Mouse (Mus musculus) embryonic facial prominence, embryonic 14.5 days (tissue): ENCODE measurements at regions not wholly inside any gene's neighbourhood (a gene's known extent, or its start where the extent isn't known, plus 50 kb on each side); places are given as distances from the start of the nearest gene placed in this dataset.

Source experiments
- ATAC-seq: fragments of 200-750 bp; cut with Nextera tagmentation; 2 replicates; pipeline ENCODE4 v1.8.0; 2017; ENCODE audit warnings: low read depth, moderate number of reproducible peaks, moderate TSS enrichment
- DNase-seq: peaks from one replicate; pipeline ENCODE4 v3.0.0-alpha.2; 2015; ENCODE audit warnings: low spot score
- H3K27ac ChIP-seq: fragments of 300-500 bp; sonication (generic); replicated peaks from 2 replicates; pipeline ENCODE4 v1.5.1; 2014; ENCODE audit warnings: low read depth, mild to moderate bottlenecking, low read length, moderate library complexity
- H3K27me3 ChIP-seq: fragments of 300-500 bp; sonication (generic); replicated peaks from 2 replicates; pipeline ENCODE4 v1.6.1; 2014; ENCODE audit warnings: low read length; ENCODE audit not compliant: control insufficient read depth, insufficient read depth
- H3K36me3 ChIP-seq: fragments of 300-500 bp; sonication (generic); 2 replicates; pipeline ENCODE4 v1.6.1; 2014; ENCODE audit warnings: low read length, mixed read lengths; ENCODE audit not compliant: control insufficient read depth, insufficient read depth
- H3K4me1 ChIP-seq: fragments of 300-500 bp; sonication (generic); 2 replicates; pipeline ENCODE4 v1.6.1; 2014; ENCODE audit warnings: antibody characterized with exemption, low read length; ENCODE audit not compliant: control insufficient read depth, insufficient read depth
- H3K4me2 ChIP-seq: fragments of 300-500 bp; sonication (generic); 2 replicates; pipeline ENCODE4 v1.6.1; 2014; ENCODE audit warnings: low read depth, mild to moderate bottlenecking, low read length, moderate library complexity, mixed read lengths
- H3K4me3 ChIP-seq: fragments of 300-500 bp; sonication (generic); 2 replicates; pipeline ENCODE4 v1.5.1; 2014; ENCODE audit warnings: low read depth, mild to moderate bottlenecking, low read length
- H3K9ac ChIP-seq: fragments of 300-500 bp; sonication (generic); 2 replicates; pipeline ENCODE4 v1.6.1; 2014; ENCODE audit warnings: low read depth, mild to moderate bottlenecking, low read length, moderate library complexity, mixed read lengths
- H3K9me3 ChIP-seq: fragments of 300-500 bp; sonication (generic); 2 replicates; pipeline ENCODE4 v1.6.1; 2016; ENCODE audit warnings: low read length; ENCODE audit not compliant: control insufficient read depth
- WGBS: fragments of 180-500 bp; shearing (Covaris S2); extraction: QIAGEN DNeasy Blood & Tissue Kit; methylation state at CpG from one replicate; pipeline ENCODE4 v1.1.7; 2014; 5-methylcytosine and 5-hydroxymethylcytosine counted together

DNA sequence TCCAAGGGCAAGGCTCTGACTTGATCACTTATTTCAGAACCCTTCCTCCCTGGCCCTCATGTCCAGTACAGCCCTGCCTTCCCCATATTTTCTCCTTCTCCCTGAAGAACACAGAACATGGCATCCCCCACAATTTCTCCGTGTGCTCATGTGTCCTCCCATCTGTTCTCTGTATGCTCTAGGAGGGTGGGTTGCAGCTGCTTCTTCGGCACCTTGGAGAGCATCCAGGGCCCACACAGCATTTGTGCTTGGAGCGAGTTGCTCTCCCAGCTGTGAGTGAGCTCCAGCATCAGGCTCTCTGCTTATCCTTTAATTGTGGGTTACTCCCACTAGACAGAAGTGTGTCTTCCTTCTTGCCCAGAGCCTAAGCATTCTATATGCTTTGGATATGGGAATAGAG, 69.8 kb upstream of the Bace2 start:
- H3K36me3 ChIP-seq, result no peaks in the 10 kb centered on the region
- H3K4me3 ChIP-seq, result no peak overlapping the region

GRCm38 (mm10) chr16:97288634-97289033, 67.9 kb upstream of the Bace2 start:
- peak; percentile 74 for DNase-seq
- no peak overlapping the region for H3K4me2 ChIP-seq
- H3K27ac ChIP-seq, result no peak overlapping the region
- no peaks in the 10 kb centered on the region for H3K9me3 ChIP-seq
- H3K9ac ChIP-seq, result no peak overlapping the region
- no peak overlapping the region for H3K4me3 ChIP-seq
- peak; percentile 56 for ATAC-seq
- H3K27me3 ChIP-seq, result no peaks in the 10 kb centered on the region
- peaks cover 17% of the 10 kb centered on the region; the same call in 1 of the 2 replicates for H3K4me1 ChIP-seq
- WGBS, result 22% methylated on average over 8 of the region's 8 CpGs
- H3K36me3 ChIP-seq, result no peaks in the 10 kb centered on the region

More for the DNA sequence above, 69.8 kb upstream of the Bace2 start:
- no peak overlapping the region for H3K27ac ChIP-seq
- H3K4me2 ChIP-seq, result no peak overlapping the region
- ATAC-seq, result peak; percentile 59
- DNase-seq, result peak; percentile 86
- H3K9me3 ChIP-seq, result no peaks in the 10 kb centered on the region
- H3K27me3 ChIP-seq, result no peaks in the 10 kb centered on the region
- no peak overlapping the region for H3K9ac ChIP-seq
- WGBS, result 9% methylated on average over 3 of the region's 3 CpGs
- 0 out of 2 replicates have a peak, but pooled peaks cover 10% of the 10 kb centered on the region for H3K4me1 ChIP-seq

GRCm38 (mm10) chr16:97292484-97293048, 64.0 kb upstream of the Bace2 start:
- 0 out of 2 replicates have a peak, but pooled peaks have one; percentile 31 for ATAC-seq
- H3K9ac ChIP-seq, result 0 out of 2 replicates have a peak overlapping the region, but pooled peaks have one; percentile 34

DNA sequence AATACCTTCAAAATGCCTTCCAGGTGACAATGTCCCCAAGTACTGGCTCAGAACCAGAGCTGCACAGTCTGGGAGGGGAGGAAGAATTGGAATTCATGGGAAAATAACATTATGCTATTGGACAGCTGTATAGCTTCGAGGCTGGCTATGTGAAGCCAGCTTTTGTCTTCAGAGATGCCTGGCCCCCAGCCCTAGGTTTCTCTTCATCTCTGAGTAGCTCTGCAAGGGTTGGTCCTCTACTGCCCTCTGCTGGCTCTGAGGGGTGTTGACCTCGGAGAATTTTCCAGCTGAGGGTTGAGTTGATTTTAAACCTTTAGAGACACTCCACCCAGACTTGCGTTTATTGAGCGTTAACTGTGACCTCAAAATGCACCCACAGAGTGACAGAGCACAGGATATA, 63.3 kb upstream of the Bace2 start:
- Histone ChIP-seq H3K4me1 (peaks cover 15% of the 10 kb centered on the region; the same call in 1 of the 2 replicates), H3K9ac (no peak overlapping the region), H3K9me3 (no peaks in the 10 kb centered on the region), H3K36me3 (no peaks in the 10 kb centered on the region), H3K27ac (no peak overlapping the region), H3K27me3 (no peaks in the 10 kb centered on the region), H3K4me3 (no peak overlapping the region), H3K4me2 (peak overlapping the region; percentile 40)
- WGBS, result 8% methylated on average over 4 of the region's 4 CpGs
- peak; percentile 86 for DNase-seq
- ATAC-seq, result 0 out of 2 replicates have a peak, but pooled peaks have one; percentile 64

More at GRCm38 (mm10) chr16:97292484-97293048, 64.0 kb upstream of the Bace2 start:
- Histone ChIP-seq H3K4me3 (no peak overlapping the region), H3K27ac (no peak overlapping the region; the same call in 1 of the 2 replicates), H3K27me3 (no peaks in the 10 kb centered on the region), H3K9me3 (no peaks in the 10 kb centered on the region), H3K4me2 (peak overlapping the region; percentile 40), H3K4me1 (peaks cover 17% of the 10 kb centered on the region; the same call in 1 of the 2 replicates), H3K36me3 (no peaks in the 10 kb centered on the region)
- 4% methylated on average over 11 of the region's 11 CpGs for WGBS
- DNase-seq, result peak; percentile 12

DNA sequence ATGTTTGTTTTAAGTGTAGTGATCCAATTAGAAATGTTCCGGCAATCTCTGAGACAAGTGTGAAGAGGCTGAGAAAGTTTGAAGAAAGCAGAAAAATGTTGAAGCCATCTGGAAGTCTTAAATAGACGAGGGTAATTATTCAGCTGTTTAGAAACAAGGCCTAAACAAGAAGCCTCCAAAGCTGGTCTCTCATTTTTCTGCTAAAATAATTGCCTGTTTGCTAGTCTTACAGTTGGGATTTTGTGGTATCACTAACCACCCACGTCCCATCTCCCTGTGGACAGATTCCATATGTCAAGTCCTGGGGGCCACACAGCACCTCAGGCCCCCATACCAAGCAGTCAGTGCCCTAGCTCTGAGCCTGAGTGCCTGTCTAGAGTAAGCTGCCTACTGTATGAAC, 59.4 kb upstream of the Bace2 start:
- Histone ChIP-seq H3K27me3 (no peaks in the 10 kb centered on the region), H3K9me3 (no peaks in the 10 kb centered on the region), H3K4me1 (peaks cover 6% of the 10 kb centered on the region; the same call in 1 of the 2 replicates), H3K36me3 (no peaks in the 10 kb centered on the region), H3K27ac (no peak overlapping the region), H3K4me2 (no peak overlapping the region), H3K4me3 (no peak overlapping the region), H3K9ac (no peak overlapping the region)
- WGBS, result 53% methylated on average over 3 of the region's 3 CpGs
- ATAC-seq (no peak), DNase-seq (no peak)

DNA sequence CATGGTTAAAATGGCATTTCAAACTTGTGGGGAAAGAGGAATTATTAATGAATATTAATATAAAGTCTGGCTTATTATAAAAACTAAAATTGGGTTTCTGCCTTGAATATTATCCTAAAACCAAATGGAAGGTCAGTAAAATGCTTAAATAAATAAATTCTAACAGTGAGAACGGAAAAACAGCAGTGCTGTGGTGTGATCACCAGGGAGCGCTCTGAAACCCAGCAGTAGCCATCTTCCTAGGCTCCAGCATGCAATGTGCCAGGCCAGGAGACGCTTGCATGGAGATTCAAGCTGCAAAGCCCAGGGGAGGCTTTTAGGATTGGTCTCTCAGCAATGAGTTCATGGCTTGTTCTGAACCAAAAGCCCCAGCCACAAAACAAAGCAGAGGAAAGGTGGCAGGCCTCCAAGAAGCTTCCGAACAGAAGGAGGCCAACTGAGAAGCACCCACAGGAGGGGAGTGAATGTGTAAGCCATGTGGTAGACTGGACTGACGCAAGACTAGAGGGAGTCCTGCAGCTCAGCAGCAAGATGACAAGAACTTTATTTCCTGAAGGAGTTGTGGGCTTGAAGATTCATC, 52.3 kb upstream of the Bace2 start:
- Histone ChIP-seq H3K4me1 (no peaks in the 10 kb centered on the region), H3K4me3 (no peak overlapping the region), H3K9me3 (no peaks in the 10 kb centered on the region), H3K36me3 (no peaks in the 10 kb centered on the region), H3K9ac (no peak overlapping the region), H3K27me3 (no peaks in the 10 kb centered on the region), H3K4me2 (no peak overlapping the region), H3K27ac (no peak overlapping the region)
- DNase-seq, result peak; percentile 11
- ATAC-seq, result no peak
- WGBS, result 53% methylated on average over 5 of the region's 5 CpGs
